Mouse (Mus musculus) MEL (cell line): ENCODE results near the gene Cend1. TPM values are rescaled to one million over a fixed set of nuclear protein-coding genes. Genes with fewer than 3 reads are reported as not detected.
A peak's percentile ranks its signal among the peaks of the same experiment; 100 is the strongest.

Experiments used
- DNase-seq: peaks from one replicate; pipeline ENCODE4 v3.0.0; 2011; ENCODE audit warnings: low read depth, low spot score
- H3K27ac ChIP-seq: 2 replicates; pipeline ENCODE4 v1.5.1; 2012; ENCODE audit warnings: low read depth, mild to moderate bottlenecking, control low read depth, low read length, moderate library complexity; ENCODE audit not compliant: control insufficient read depth
- H3K27me3 ChIP-seq, 2 experiments: fragments of 150-350 bp in 1 of 2; sonication (generic) in 1 of 2; 2 replicates each; pipeline ENCODE4 v1.6.1; 2012; ENCODE audit warnings: low read length in 2 of 2, mild to moderate bottlenecking in 2 of 2, improper control_type of control experiment in 1 of 2, moderate library complexity in 1 of 2; ENCODE audit not compliant: insufficient read depth in 2 of 2, control insufficient read depth in 1 of 2
- H3K36me3 ChIP-seq, 2 experiments: 2 replicates each; pipeline ENCODE4 v1.6.1; 2012 to 2014; ENCODE audit warnings: low read length in 2 of 2, improper control_type of control experiment in 1 of 2, inconsistent platforms in 1 of 2, mild to moderate bottlenecking in 1 of 2; ENCODE audit not compliant: insufficient read depth in 2 of 2, control insufficient read depth in 1 of 2
- H3K4me1 ChIP-seq, 2 experiments: fragments of 150-350 bp in 1 of 2; sonication (generic) in 1 of 2; 2 replicates each; pipeline ENCODE4 v1.6.1; 2012; ENCODE audit warnings: low read length in 2 of 2, improper control_type of control experiment in 1 of 2, mild to moderate bottlenecking in 1 of 2; ENCODE audit not compliant: insufficient read depth in 2 of 2, control insufficient read depth in 1 of 2
- H3K4me3 ChIP-seq, 2 experiments: fragments of 150-350 bp in 1 of 2; sonication (generic) in 1 of 2; 2 replicates each; pipeline ENCODE4 v1.5.1; 2012; ENCODE audit warnings: low read depth in 2 of 2, low read length in 2 of 2, mild to moderate bottlenecking in 2 of 2, moderate library complexity in 2 of 2, control low read depth in 1 of 2, improper control_type of control experiment in 1 of 2; ENCODE audit not compliant: control insufficient read depth in 1 of 2, insufficient read depth in 1 of 2
- H3K79me2 ChIP-seq: 2 replicates; pipeline ENCODE4 v1.6.1; 2012; ENCODE audit warnings: mild to moderate bottlenecking, low read length, moderate library complexity; ENCODE audit not compliant: control insufficient read depth, poor library complexity, insufficient read depth
- H3K9ac ChIP-seq: 2 replicates; pipeline ENCODE4 v1.6.1; 2012; ENCODE audit warnings: low read depth, mild to moderate bottlenecking, control low read depth, low read length, moderate library complexity; ENCODE audit not compliant: control insufficient read depth, poor library complexity, severe bottlenecking
- H3K9me3 ChIP-seq: fragments of 150-350 bp; sonication (generic); replicated peaks from 2 replicates; pipeline ENCODE4 v1.6.1; 2012; ENCODE audit warnings: mild to moderate bottlenecking, low read length, improper control_type of control experiment, moderate library complexity; ENCODE audit not compliant: insufficient read depth
- BHLHE40 ChIP-seq: IDR thresholded peaks from 2 replicates; pipeline ENCODE4 v1.6.1; 2012; ENCODE audit warnings: low read depth, mild to moderate bottlenecking, inconsistent platforms, low read length, improper control_type of control experiment, borderline replicate concordance
- CHD1 ChIP-seq: IDR thresholded peaks from 2 replicates; pipeline ENCODE4 v1.6.1; 2012; ENCODE audit warnings: low read depth, mild to moderate bottlenecking, inconsistent platforms, low read length, improper control_type of control experiment
- ELF1 ChIP-seq: IDR thresholded peaks from 2 replicates; pipeline ENCODE4 v1.6.1; 2014; ENCODE audit warnings: low read depth, mild to moderate bottlenecking, inconsistent platforms, low read length, improper control_type of control experiment, moderate library complexity
- EP300 ChIP-seq, 2 experiments: IDR thresholded peaks; 2 replicates each; pipeline ENCODE4 v1.6.1; 2011; ENCODE audit warnings: improper control_type of control experiment in 2 of 2, low read length in 2 of 2, low read depth in 1 of 2, mild to moderate bottlenecking in 1 of 2
- GATA1 ChIP-seq: IDR thresholded peaks from 2 replicates; pipeline ENCODE4 v1.6.1; 2011; ENCODE audit warnings: low read depth, low read length, improper control_type of control experiment
- HCFC1 ChIP-seq: IDR thresholded peaks from 2 replicates; pipeline ENCODE4 v1.6.1; 2012; ENCODE audit warnings: low read depth, mild to moderate bottlenecking, inconsistent platforms, low read length, improper control_type of control experiment, moderate library complexity
- JUND ChIP-seq: IDR thresholded peaks from 2 replicates; pipeline ENCODE4 v1.6.1; 2011; ENCODE audit warnings: low read depth, mild to moderate bottlenecking, improper control_type of control experiment, low read length
- KAT2A ChIP-seq: conservative IDR thresholded peaks from 2 replicates; pipeline ENCODE4 v1.6.1; 2012; ENCODE audit warnings: low read depth, low read length, improper control_type of control experiment, inconsistent platforms
- MAFK ChIP-seq: IDR thresholded peaks from 2 replicates; pipeline ENCODE4 v1.6.1; 2011; ENCODE audit warnings: low read depth, mild to moderate bottlenecking, low read length, improper control_type of control experiment, borderline replicate concordance
- MAX ChIP-seq: IDR thresholded peaks from 2 replicates; pipeline ENCODE4 v1.6.1; 2011; ENCODE audit warnings: low read length, improper control_type of control experiment
- MAZ ChIP-seq: IDR thresholded peaks from 2 replicates; pipeline ENCODE4 v1.6.1; 2012; ENCODE audit warnings: low read depth, mild to moderate bottlenecking, inconsistent platforms, low read length, improper control_type of control experiment
- MYB ChIP-seq: IDR thresholded peaks from 2 replicates; pipeline ENCODE4 v1.6.1; 2011; ENCODE audit warnings: mild to moderate bottlenecking, low read depth, low read length, improper control_type of control experiment
- MYC ChIP-seq: IDR thresholded peaks from 2 replicates; pipeline ENCODE4 v1.6.1; 2011; ENCODE audit warnings: low read depth, mild to moderate bottlenecking, low read length, improper control_type of control experiment, moderate library complexity
- POLR2AphosphoS2 ChIP-seq: IDR thresholded peaks from 2 replicates; pipeline ENCODE4 v1.6.1; 2011; ENCODE audit warnings: low read length, improper control_type of control experiment
- RAD21 ChIP-seq: IDR thresholded peaks from 2 replicates; pipeline ENCODE4 v1.6.1; 2011; ENCODE audit warnings: mild to moderate bottlenecking, low read depth, low read length, improper control_type of control experiment
- SMC3 ChIP-seq: IDR thresholded peaks from 2 replicates; pipeline ENCODE4 v1.6.1; 2011; ENCODE audit warnings: low read depth, low read length, improper control_type of control experiment
- TAL1 ChIP-seq: IDR thresholded peaks from 2 replicates; pipeline ENCODE4 v1.6.1; 2012; ENCODE audit warnings: mild to moderate bottlenecking, inconsistent platforms, low read length, moderate library complexity, mixed read lengths
- TBP ChIP-seq: IDR thresholded peaks from 2 replicates; pipeline ENCODE4 v1.8.0; 2011; ENCODE audit warnings: low read depth, low read length, improper control_type of control experiment
- USF2 ChIP-seq, 2 experiments: IDR thresholded peaks; 2 replicates each; pipeline ENCODE4 v1.6.1; 2011 to 2012; ENCODE audit warnings: improper control_type of control experiment in 2 of 2, low read length in 2 of 2, borderline replicate concordance in 1 of 2, inconsistent platforms in 1 of 2, low read depth in 1 of 2, mild to moderate bottlenecking in 1 of 2; ENCODE audit not compliant: insufficient read depth in 1 of 2
- ZKSCAN1 ChIP-seq: IDR thresholded peaks from 2 replicates; pipeline ENCODE4 v1.6.1; 2012; ENCODE audit warnings: low read depth, mild to moderate bottlenecking, inconsistent platforms, low read length, improper control_type of control experiment, moderate library complexity
- polyA plus RNA-seq, 2 experiments: library from polyadenylated mRNA; stranded (reverse) in 1 of 2; unstranded in 1 of 2; fragments of >175 nt in 1 of 2; fragments of >200 nt in 1 of 2; gene quantifications; 2 replicates each; pipeline versions ENCODE4 v1.2.1 to v1.2.4; 2012; ENCODE audit warnings: low replicate concordance in 2 of 2, low read depth in 1 of 2; ENCODE audit not compliant: insufficient read length in 2 of 2, insufficient read depth in 1 of 2, missing spikeins in 1 of 2
- total RNA-seq: library from RNA; depleted of rRNA; stranded (reverse); fragments of 300-350 nt; gene quantifications from 2 replicates; pipeline ENCODE4 v1.2.3, GENCODE M21; 2012

The Cend1 gene
- total and polyA plus RNA-seq, 3 experiments: not detected

DNA sequence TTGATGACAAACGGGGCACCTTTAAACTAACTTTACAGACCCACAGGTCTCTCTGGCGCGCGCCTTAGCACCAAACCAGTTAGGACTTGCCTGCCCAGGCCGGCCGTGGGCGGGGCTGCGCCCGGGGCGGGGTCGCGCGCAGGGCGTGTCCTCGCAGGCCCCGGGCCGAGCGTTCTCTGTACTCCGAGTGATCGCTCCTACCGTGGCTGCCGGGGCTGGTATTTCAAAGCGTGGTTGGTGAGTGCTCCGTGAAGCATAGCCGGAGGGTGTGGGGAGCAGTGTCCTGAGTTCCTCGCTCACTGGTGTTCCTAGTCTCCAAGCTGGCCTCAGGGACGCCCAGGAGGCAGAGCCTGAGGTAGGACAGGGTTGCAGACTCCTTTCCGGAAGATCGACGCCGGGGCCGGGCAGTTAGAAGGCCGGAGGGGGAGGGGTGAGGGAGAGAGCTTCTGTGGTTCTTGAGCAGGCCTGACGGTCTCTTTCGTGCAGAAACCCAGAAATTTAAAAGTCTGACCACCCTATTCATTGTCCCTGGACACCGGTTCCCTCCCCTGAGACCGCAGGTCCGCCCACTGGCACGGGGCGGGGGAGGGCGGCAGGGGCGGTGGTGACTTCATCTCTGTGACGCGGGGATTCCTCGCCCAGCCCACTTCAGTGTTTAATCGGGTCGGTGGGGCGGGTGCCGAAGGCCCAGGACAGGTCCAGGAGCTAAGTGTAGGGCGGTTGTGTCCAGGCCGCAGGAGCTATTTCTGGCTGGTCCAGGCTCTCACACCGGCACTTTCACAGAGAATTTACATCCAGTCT is 38.1 kb upstream of the Cend1 start, which contains the start of gene Cd151 (continued):
- no peak for TF ChIP-seq SMC3
- peak; percentile 37 for TF ChIP-seq MAX
- TF ChIP-seq ZKSCAN1: no peak
- no peak; the same call in 1 of the 2 replicates for TF ChIP-seq CHD1
- TF ChIP-seq GATA1: no peak
- TF ChIP-seq RAD21: no peak
- no peak for TF ChIP-seq MYB
- no peak for TF ChIP-seq MAFK
- 0 out of 2 replicates have a peak, but pooled peaks have one; percentile 17 for TF ChIP-seq MYC
- peak; percentile 28; the same call in 1 of the 2 replicates for TF ChIP-seq TBP
- no peak for TF ChIP-seq TAL1
- peak; percentile 75 for TF ChIP-seq MAZ
- peak; percentile 68 for TF ChIP-seq BHLHE40
- peak; percentile 48; the same call in 1 of the 2 replicates for TF ChIP-seq HCFC1
- no peak for TF ChIP-seq ELF1
- peak; percentile 71 for TF ChIP-seq POLR2AphosphoS2
- no peak for TF ChIP-seq USF2 (IDR thresholded peaks at IDR 0.05; ENCODE audit: borderline replicate concordance in 1 of 2, insufficient read depth in 1 of 2, low read depth in 1 of 2, low read length in 2 of 2)
- TF ChIP-seq KAT2A: no peak
- TF ChIP-seq, all 39 proteins: peak for 16

DNA sequence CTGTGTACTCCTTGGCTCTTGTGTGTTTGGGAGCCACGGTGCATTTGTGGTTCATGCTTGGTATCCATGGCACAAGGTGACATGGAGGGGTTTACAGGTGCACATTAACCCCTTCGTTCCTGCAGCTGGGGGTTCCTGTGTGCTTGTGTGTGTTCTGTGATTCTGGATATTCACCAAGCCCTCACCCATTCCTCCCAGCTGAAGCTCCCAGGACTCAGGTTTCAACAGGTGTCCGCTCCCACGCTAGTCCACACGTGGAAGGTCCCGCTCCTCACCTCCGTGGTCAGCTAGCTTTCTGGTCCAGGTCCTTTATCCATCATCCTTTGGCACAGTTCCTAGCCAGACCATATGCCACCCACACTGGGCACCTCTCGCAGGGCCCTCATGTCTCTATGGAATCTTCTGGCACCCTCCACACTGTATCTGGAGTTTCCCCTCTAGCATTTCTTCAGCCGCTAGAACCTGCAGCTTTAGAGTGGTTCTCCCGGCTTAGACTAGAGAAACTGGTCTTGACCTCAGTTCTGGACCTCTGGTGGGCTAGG is 37.4 kb upstream of the Cend1 start:
- Histone ChIP-seq H3K27ac (peak overlapping the region; percentile 46), H3K36me3 (peaks cover 0 to 9% of the 10 kb centered on the region in 2 experiments; a peak in 2 of 4 replicates), H3K9ac (peak overlapping the region; percentile 69), H3K4me3 (peak overlapping the region; percentile 87 to 97), H3K27me3 (no peaks in the 10 kb centered on the region), H3K9me3 (no peaks in the 10 kb centered on the region), H3K4me1 (peaks cover 5 to 25% of the 10 kb centered on the region in 2 experiments), H3K79me2 (peaks cover 11% of the 10 kb centered on the region)
- TF ChIP-seq ELF1: no peak
- TF ChIP-seq GATA1: no peak
- TF ChIP-seq EP300 (IDR thresholded peaks at IDR 0.05; ENCODE audit: low read depth in 1 of 2, low read length in 2 of 2): no peak
- TF ChIP-seq JUND: no peak
- TF ChIP-seq MAZ: no peak
- DNase-seq: peak; percentile 22
